Mouse (Mus musculus) embryo, embryonic 10.5 days (tissue): Measurements from ENCODE around the gene Tmem267.
"Not testable (repeated sequence)": the region's sequence is repeated elsewhere in the genome, so short reads cannot be mapped to it uniquely, and the experiment has no call there.

Experiments used
- DNase-seq: peaks from one replicate; pipeline ENCODE4 v3.0.0-alpha.2; 2015; ENCODE audit warnings: low spot score

The Tmem267 gene

DNA sequence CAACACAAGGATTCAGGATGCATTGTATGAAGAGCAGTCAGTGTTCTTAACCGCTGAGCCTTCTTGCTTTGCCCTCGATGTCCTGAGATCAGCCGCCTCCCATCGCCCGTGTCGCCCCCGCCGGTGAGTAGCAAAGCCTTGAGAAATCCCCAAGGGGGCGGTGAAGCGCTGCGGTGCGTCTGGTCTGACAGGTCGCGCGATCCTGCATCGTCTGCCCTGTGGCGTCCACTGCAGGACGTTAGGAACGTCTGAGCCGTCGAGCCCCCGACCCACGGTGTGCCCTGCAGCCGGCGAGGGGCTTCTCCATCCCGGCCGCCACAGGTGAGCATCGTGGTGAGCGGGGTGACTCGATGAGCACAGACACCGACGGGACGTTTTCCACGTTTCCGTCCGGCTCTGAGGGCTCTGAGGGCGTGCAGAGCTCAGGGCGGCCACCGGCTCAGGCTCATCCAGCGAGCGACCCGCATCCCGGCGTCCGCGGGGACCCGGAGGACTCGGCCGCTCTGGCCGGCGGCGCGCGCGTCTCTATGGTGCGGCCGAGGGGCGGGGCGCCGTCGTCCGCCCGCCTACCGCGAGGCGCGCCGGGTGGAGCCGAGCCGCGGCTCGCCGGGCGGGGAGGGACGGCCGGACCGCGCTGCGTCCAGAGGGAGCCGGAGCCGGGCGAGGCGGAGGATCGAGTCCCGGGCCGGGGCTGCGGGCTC, at the start of gene Tmem267, which contains the start of gene 3110070M22Rik:
Tmem267 (plus strand) TSS at position 160 of the 701 bp plus-strand sequence.
3110070M22Rik (minus strand) TSS at position 504 of the 701 bp plus-strand sequence.
- DNase-seq, result peak; percentile 89

DNA sequence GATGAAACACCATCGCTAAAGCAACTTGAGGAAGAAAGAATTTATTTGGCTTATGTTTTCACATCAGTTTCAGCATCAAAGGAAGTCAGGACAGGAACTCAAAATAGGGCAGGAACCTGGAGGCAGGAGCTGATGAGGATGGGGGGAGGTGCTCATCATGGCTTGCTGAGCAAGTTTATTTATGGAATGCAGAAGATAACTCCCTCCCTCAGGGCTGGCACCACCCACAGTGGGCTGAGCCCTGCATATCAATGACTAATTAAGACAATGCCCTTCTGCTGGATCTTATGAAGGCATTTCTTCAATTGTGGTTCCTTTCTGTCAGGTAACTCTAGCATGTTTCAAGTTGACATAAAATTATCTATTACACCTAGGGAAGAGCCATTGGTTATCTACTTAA, 45.6 kb upstream of the Tmem267 start:
- DNase-seq, result no peak

DNA sequence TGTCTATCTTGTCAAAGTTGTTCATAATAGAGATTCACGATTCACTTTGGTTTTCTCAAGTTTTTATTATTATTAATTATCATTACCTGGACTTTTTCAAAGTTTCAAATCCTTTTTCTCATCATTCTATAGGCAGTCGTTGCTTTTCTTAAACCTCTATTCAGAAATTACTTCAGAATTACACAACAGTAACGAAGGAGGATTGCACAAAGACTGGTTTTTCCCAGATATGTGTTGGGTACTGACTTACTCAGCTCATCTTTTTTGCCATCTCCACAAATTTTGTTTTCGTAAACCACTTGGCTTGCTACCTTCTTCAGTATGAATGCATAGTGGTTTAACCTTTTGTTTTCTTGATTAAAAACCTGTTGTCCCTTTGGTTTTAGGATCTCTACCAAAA, 34.3 kb upstream of the Tmem267 start:
- DNase-seq, result no peak

DNA sequence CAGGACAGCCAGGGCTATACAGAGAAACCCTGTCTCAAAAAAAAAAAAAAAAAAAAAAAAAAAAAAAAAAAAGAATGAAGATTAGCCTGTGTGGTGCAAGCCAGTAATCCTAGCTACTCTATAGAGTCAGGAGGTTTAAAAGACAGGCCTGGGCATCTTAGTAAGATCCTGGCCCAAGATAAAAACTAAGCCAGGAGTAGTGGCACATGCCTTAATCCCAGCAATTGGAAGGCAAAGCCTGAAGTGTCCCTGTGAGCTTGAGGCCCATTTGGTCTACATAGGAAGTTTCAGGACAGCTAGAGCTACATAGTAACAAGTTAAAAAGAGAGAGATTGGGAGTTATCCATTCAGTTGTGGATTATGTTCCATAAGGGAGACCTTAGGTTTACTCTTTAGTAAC, 32.8 kb upstream of the Tmem267 start:
- DNase-seq, result no peak

DNA sequence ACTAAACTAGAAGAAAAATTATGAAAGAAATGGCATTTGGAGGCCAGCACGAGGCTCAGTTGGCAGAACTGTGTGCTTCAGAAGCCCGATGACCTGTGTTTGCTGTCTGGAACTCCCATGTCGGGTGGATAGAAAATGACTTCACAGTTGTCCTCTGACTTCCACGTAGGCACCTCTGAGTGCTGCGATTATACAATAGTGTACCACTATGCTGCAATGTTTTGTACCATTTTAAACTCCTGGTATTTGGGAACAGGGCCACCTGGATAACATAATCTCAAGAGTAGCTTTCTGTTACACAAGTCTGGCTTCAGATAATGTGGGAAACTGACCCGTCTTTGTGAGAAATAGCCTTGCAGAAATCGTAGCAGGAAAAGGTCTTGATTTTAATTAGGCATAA, 31.5 kb upstream of the Tmem267 start:
- DNase-seq, result no peak

DNA sequence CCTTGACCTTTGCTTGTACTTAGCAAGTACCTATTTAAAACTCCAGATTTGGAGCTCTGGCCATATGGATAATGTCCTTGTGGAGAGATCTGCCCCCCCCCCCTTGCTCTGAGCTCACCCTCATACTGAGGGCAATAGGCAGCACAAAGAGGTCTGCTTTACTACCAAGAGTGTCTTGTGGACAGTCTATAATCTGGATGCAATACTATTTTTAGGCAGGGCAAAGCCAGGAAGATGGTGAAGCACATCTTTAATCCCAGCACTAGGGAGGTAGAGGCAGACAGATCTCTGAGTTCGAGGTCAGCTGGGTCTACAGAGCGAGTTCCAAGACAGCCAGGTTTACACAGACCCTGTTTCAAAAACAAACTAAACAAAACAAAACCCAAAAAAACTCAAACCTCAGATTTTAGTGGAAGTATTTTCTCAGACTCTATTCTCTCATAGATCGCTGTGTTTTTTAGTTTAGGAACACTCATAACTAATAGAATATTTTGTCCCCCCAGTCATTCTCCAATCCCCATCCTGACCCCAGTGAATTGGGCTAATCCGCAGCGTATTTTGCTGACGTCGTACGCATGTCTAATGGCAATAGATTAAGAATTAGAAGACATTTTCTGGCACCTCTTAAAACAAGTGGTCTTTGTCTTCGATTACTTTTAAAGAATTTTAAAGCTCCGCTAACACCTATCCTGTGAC, 25.8 kb upstream of the Tmem267 start:
- DNase-seq, result peak; percentile 9

DNA sequence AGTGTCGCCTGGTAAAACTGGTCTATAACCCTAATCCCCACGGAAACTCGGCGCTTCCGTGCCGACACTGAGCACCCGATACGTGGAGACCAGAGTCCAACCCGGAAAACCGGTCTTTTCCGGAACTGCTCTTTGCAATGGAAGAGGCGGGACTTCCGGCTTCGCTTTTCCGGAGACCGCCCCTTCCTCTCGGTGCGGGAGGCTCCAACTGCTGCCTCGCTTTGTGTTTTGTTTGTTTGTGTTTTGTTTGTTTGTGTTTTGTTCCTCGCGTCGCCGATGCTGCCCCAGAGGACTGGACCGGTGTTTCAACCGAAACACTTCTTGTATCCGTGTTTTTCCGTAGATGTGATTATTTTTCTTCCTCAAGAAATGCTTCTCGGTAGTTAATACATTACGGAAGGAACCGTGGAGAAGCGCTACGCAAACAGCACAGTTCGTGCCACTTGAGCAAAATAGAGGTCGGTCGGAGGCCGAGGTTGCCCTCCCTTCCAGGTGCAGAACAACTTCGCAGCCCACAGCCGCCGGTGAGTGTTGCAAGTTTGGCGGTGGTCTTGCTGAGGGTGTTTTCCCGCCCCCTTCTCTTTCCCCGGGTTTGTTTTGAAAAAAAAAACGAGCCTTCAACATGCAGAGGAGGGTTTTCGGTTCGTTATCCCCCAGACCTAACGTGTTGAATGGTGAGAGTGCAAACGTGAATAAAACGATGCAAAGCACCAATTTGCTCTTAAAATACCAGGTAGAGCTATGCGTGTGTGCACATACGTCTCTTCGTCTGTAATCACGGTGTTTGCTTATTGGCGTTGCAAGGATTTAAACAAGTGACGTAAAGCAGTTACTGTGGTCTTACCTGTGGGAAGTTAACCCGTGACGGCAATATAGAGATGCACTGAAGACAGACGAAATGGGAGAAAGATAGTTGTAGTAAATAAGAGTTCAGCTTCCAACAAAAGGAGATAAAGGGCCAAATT, 25.0 kb upstream of the Tmem267 start, which contains the start of gene 4833420G17Rik:
4833420G17Rik (plus strand) TSS at position 173 of the 965 bp plus-strand sequence.
- peak; percentile 97 for DNase-seq

DNA sequence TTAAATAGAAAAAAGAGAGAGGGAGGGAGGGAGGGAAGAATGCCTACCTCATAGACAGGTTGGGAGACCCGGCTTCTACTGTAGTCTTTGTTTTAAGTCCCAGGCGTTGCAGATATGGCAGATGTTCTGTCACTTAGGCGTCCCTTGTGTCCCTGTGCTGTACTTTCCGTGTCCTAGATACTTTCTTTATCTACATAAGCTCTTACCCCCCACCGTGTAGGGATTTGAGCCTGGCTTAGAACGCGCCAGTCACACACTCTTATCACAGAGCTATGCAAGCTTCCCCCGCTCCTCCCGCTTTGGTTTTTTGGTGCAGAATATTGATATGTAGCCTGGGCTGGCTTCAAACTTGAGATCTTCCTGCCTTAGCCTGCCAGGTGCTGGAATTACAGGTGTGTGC, 11.2 kb upstream of the Tmem267 start:
- no peak for DNase-seq

DNA sequence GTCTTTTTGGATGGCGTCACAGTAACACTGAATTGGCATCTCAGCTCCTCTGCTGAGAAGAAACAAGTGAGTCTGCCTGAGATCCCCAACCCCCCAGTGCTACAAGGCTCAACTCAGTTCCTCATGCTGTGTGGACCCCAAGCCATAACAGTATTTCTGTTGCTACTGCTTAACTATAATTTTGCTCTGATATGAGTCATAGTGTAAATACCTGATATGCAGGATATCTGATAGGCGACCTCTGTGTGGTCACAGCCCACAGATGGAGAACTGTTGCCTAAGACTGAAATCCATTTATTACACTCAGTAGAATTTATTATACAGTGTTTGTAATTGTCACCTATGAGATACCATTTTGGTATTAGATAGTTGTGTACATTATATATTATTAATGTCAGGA, 10.1 kb upstream of the Tmem267 start:
- no peak for DNase-seq

DNA sequence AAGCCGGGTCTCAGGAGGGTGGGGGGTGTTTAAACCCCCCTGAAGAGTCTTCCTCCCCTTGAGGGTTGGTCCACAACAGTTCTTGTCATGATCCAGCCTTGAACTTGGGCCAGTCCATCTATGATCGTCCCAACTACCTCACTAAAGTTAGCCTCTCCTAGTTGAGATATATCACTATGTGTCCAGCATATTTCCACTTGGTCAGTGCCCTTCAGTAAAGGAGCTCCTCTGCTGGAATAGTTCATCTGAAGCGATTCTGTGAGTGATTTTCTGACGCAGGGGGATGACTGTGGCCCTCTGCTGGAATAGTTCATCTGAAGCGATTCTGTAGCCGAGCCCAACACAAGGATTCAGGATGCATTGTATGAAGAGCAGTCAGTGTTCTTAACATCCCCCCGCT, 485 bp upstream of the Tmem267 start:
- DNase-seq, result no peak

DNA sequence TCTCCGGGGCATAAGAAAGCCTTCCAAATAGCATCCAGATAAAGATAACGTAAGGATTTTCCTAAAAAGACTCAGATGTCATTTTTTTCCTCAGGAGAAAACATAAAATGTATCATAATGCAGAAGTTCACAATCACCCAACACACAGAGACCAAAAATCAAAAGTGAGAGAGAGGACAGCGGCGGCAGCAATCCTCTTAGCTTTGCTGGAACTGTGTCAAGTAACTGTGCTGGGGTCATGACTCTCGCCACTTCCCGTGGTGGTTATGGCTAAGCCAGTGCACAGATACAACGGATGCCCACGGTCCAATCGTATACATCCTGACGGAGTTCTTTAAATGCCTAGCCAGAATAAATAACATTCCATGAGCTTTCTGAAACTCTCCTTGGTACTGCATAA, 4.2 kb downstream of the Tmem267 start:
- DNase-seq, result not testable (repeated sequence)

DNA sequence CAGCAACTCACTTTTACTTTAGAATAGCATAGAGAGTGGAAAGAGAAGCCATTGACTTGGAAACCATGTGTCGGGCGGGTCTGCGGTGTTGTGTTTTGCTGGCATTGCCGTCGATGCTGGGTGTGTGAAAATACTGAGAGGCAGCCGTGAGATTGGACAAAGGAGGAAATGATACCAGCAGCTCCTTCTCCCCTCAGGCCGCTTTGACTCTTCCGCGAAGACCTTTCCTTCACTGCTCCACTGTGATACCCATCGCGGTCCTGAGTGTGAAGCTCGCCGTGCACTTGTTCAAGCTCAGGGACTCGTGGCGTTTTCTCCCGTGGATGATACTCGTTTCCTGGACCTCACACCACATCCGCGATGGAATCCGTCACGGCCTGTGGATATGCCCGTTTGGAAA, 7.1 kb downstream of the Tmem267 start:
- DNase-seq, result not testable (repeated sequence)

DNA sequence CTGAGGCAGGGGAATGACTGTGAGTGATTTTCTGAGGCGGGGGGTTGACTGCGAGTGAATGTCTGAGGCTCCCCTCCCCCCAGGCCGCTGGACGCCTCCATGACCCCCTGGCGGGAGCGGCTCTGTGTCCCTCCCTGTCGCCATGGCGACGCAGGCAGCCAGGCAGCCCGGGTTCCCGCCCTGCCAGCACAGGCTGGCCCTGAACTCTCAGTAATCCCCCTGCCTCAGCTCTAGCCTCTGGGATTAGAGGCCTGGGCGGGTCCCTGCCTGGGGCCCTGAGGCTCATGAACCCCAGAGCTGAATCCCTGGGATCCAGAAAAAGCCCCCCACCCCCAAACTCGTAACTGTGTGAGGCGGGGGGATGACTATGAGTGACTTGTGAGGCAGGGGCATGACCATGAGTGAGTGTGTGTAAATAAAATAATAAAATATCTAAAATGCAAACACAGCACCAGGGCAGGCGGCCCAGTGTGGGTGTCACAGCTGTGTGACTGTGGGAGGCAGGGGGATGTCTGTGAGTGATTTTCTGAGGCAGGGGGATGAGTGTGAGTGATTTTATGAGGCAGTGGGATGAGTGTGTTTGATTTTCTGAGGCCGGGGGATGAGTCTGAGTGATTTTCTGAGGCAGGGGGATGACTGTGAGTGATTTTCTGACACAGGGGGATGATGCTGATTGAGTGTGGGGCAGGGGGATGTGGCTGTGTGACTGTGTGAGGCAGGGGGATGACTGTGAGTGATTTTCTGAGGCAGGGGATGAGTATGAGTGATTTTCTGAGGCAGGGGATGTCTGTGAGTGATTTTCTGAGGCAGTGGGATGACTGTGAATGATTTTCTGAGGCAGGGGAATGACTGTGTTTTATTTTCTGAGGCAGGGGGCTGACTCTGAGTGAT, 108.7 kb downstream of the Tmem267 start:
- peak; percentile 90 for DNase-seq

DNA sequence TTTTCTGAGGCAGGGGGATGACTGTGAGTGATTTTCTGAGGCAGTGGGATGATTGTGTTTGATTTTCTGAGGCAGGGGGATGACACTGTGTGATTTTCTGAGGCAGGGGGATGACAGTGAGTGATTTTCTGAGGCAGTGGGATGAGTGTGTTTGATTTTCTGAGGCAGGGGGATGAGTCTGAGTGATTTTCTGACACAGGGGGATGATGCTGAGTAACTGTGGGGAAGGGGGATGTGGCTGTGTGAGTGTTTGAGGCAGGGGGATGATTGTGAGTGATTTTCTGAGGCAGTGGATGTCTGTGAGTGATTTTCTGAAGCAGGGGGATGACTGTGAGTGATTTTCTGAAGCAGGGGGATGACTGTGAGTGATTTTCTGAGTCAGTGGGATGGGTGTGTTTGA, 110.6 kb downstream of the Tmem267 start:
- peak; percentile 53 for DNase-seq

DNA sequence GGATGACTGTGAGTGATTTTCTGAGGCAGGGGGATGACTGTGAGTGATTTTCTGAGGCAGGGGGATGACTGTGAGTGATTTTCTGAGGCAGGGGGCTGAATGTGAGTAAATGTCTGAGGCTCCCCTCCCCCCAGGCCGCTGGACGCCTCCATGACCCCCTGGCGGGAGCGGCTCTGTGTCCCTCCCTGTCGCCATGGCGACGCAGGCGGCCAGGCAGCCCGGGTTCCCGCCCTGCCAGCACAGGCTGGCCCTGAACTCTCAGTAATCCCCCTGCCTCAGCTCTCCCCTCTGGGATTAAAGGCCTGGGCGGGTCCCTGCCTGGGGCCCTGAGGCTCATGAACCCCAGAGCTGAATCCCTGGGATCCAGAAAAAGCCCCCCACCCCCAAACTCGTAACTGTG, 111.2 kb downstream of the Tmem267 start:
- DNase-seq, result not testable (repeated sequence)

DNA sequence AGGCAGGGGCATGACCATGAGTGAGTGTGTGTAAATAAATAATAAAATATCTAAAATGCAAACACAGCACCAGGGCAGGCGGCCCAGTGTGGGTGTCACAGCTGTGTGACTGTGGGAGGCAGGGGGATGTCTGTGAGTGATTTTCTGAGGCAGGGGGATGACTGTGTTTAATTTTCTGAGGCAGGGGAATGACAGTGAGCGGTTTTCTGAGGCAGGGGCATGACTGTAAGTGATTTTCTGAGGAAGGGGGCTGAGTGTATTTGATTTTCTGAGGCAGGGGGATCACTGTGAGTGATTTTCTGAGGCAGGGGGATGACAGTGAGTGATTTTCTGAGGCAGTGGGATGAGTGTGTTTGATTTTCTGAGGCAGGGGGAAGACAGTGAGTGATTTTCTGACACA, 111.7 kb downstream of the Tmem267 start:
- DNase-seq, result peak; percentile 8

DNA sequence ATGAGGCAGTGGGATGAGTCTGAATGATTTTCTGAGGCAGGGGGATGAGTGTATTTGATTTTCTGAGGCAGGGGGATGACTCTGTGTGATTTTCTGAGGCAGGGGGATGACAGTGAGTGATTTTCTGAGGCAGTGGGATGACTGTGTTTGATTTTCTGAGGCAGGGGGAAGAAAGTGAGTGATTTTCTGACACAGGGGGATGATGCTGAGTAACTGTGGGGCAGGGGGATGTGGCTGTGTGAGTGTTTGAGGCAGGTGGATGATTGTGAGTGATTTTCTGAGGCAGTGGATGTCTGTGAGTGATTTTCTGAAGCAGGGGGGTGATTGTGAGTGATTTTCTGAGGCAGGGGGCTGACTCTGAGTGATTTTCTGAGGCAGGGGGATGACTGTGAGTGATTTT, 112.3 kb downstream of the Tmem267 start:
- DNase-seq, result peak; percentile 85

DNA sequence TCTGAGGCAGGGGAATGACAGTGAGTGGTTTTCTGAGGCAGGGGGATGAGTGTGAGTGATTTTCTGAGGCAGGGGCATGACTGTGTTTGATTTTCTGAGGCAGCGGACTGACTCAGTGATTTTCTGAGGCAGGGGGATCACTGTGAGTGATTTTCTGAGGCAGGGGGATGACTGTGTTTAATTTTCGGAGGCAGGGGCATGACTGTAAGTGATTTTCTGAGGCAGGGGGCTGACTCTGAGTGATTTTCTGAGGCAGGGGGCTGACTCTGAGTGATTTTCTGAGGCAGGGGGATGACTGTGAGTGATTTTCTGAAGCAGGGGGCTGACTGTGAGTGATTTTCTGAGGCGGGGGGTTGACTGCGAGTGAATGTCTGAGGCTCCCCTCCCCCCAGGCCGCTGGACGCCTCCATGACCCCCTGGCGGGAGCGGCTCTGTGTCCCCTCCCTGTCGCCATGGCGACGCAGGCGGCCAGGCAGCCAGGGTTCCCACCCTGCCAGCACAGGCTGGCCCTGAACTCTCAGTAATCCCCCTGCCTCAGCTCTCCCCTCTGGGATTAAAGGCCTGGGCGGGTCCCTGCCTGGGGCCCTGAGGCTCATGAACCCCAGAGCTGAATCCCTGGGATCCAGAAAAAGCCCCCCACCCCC, 115.0 kb downstream of the Tmem267 start:
- DNase-seq, result peak; percentile 86

DNA sequence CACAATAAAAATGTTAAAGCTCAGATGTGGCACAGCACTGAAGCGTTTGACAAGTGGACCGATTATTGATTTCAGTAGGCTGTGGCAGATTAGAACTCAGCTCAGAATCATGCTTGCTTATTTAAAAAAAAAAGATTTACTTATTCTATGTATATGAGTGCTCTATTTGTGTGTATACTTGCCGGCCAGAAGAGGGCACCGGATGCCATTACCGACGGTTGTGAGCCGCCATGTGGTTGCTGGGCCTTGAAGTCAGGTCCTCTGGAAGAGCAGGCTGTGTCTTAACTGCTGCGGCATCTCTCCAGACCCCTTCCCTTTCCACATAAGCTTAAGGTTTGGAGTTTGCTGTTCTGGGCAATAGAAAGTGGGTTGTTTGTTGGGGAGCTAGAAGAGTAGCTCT, 116.1 kb downstream of the Tmem267 start:
- not testable (repeated sequence) for DNase-seq

DNA sequence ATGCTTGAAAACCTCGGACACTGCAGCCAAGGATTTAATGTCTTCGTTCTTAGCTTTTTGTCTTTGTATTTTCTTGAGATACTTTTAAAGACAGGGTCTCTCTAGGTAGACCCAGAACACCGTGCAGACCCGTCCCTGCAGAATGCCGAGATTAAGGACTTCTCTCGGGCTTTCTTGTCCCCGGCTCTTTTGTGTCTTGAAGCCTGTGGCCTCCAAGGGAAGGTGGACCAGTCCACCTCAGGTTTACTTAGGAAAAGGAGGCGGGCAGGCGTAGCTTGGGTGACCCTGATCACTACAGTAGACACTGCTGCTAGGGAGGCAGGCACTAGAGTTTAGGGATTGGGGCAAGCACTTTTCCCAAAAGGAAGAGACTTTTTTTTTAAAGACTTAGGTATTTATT, 116.5 kb downstream of the Tmem267 start:
- DNase-seq, result not testable (repeated sequence)

DNA sequence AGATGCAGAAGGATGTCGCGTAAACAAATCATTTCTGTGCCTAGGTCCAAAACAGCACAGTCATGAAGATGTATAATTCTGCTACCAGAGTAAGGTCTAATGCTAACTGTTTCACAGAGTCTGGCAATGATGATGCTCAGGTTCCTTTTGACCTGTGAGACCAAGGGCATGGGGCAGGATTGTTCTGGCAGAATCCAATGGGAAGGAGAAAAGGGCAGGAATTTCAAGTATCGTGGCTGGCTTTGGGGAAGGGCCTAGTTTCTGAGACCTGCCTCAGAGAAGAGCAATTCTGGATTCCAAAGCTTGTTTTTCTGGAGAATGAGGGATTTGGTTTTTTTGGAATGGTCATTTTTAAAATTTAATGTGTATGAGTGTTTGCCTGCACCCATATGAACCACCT, 131.0 kb downstream of the Tmem267 start:
- no peak for DNase-seq
